Mouse (Mus musculus) heart, embryonic 16.5 days (tissue): Measurements from ENCODE around the gene Cblb. TPM values are rescaled to one million over a fixed set of nuclear protein-coding genes. Genes with fewer than 3 reads are reported as not detected.

Experiments used
- ATAC-seq: fragments of 200-750 bp; cut with Nextera tagmentation; replicated peaks from 2 replicates; pipeline ENCODE4 v1.8.0; 2017; ENCODE audit warnings: moderate number of reproducible peaks; ENCODE audit not compliant: insufficient read depth, low FRiP score; ENCODE audit errors: extremely low read depth
- H3K27ac ChIP-seq: fragments of 300-500 bp; sonication (generic); 2 replicates; pipeline ENCODE4 v1.5.1; 2014; ENCODE audit warnings: mild to moderate bottlenecking, low read length, control low read depth, moderate library complexity
- H3K27me3 ChIP-seq: fragments of 300-500 bp; sonication (generic); 2 replicates; pipeline ENCODE4 v1.6.1; 2014; ENCODE audit warnings: low read length, mixed read lengths; ENCODE audit not compliant: control insufficient read depth, insufficient read depth
- H3K36me3 ChIP-seq: fragments of 300-500 bp; sonication (generic); 2 replicates; pipeline ENCODE4 v1.6.1; 2014; ENCODE audit not compliant: control insufficient read depth, insufficient read depth
- H3K4me1 ChIP-seq: fragments of 300-500 bp; sonication (generic); 2 replicates; pipeline ENCODE4 v1.6.1; 2014; ENCODE audit warnings: low read length, mixed read lengths; ENCODE audit not compliant: control insufficient read depth, insufficient read depth
- H3K4me2 ChIP-seq: fragments of 300-500 bp; sonication (generic); 2 replicates; pipeline ENCODE4 v1.6.1; 2014; ENCODE audit warnings: low read depth, mild to moderate bottlenecking, control low read depth, low read length
- H3K4me3 ChIP-seq: fragments of 300-500 bp; sonication (generic); 2 replicates; pipeline ENCODE4 v1.5.1; 2014; ENCODE audit warnings: mild to moderate bottlenecking, control low read depth, low read length
- H3K9ac ChIP-seq: fragments of 300-500 bp; sonication (generic); 2 replicates; pipeline ENCODE4 v1.6.1; 2014; ENCODE audit warnings: low read length, control low read depth
- H3K9me3 ChIP-seq: fragments of 300-500 bp; sonication (generic); replicated peaks from 2 replicates; pipeline ENCODE4 v1.6.1; 2016; ENCODE audit warnings: low read length; ENCODE audit not compliant: control insufficient read depth
- WGBS: fragments of 180-500 bp; shearing (Covaris S2); extraction: QIAGEN DNeasy Blood & Tissue Kit; methylation state at CpG from one replicate; pipeline ENCODE4 v1.1.7; 2014; 5-methylcytosine and 5-hydroxymethylcytosine counted together
- polyA plus RNA-seq: library from polyadenylated mRNA; unstranded; fragments of >200 nt; fragmentation: Nextera tagmentation; extraction: Ambion mirVana; gene quantifications from 2 replicates; pipeline ENCODE4 v1.2.1, GENCODE M21; 2015

The Cblb gene
- polyA plus RNA-seq, 1 experiment from 2014 or later, result 12.0 TPM

GRCm38 (mm10) chr16:52008471-52008870 lies 22.6 kb upstream of the Cblb start:
- Histone ChIP-seq H3K27ac (peak overlapping the region; percentile 74), H3K27me3 (no peaks in the 10 kb centered on the region), H3K4me1 (peaks cover 12% of the 10 kb centered on the region), H3K4me2 (no peak overlapping the region), H3K4me3 (no peak overlapping the region), H3K9me3 (no peaks in the 10 kb centered on the region), H3K36me3 (no peaks in the 10 kb centered on the region), H3K9ac (no peak overlapping the region)
- ATAC-seq, result peak; percentile 85
- WGBS, result 7% methylated on average over 2 of the region's 2 CpGs

- Histone ChIP-seq H3K4me2 (no peak overlapping the region), H3K9ac (no peak overlapping the region), H3K27ac (no peak overlapping the region; the same call in 1 of the 2 replicates), H3K36me3 (no peaks in the 10 kb centered on the region), H3K4me1 (peaks cover 12% of the 10 kb centered on the region), H3K27me3 (no peaks in the 10 kb centered on the region), H3K4me3 (no peak overlapping the region), H3K9me3 (no peaks in the 10 kb centered on the region)
- 85% methylated on average over 6 of the region's 6 CpGs for WGBS
- ATAC-seq, result no peak
Measured at GRCm38 (mm10) chr16:52009421-52009820, 21.6 kb upstream of the Cblb start.

GRCm38 (mm10) chr16:52012984-52013383 lies 18.0 kb upstream of the Cblb start:
- no peak overlapping the region for H3K9ac ChIP-seq
- H3K9me3 ChIP-seq, result no peaks in the 10 kb centered on the region
- WGBS, result 57% methylated on average over 3 of the region's 3 CpGs
- peaks cover 12% of the 10 kb centered on the region for H3K4me1 ChIP-seq
- no peak overlapping the region for H3K27ac ChIP-seq
- H3K36me3 ChIP-seq, result no peaks in the 10 kb centered on the region
- no peak for ATAC-seq
- H3K27me3 ChIP-seq, result no peaks in the 10 kb centered on the region
- H3K4me2 ChIP-seq, result no peak overlapping the region
- no peak overlapping the region for H3K4me3 ChIP-seq

GRCm38 (mm10) chr16:52013812-52014211 lies 17.2 kb upstream of the Cblb start:
- 83% methylated on average over 2 of the region's 2 CpGs for WGBS
- no peaks in the 10 kb centered on the region for H3K36me3 ChIP-seq
- no peak overlapping the region for H3K4me2 ChIP-seq
- no peak for ATAC-seq
- H3K27ac ChIP-seq, result no peak overlapping the region
- no peak overlapping the region for H3K9ac ChIP-seq
- no peak overlapping the region for H3K4me3 ChIP-seq
- H3K27me3 ChIP-seq, result no peaks in the 10 kb centered on the region
- no peaks in the 10 kb centered on the region for H3K9me3 ChIP-seq
- H3K4me1 ChIP-seq, result peaks cover 8% of the 10 kb centered on the region

GRCm38 (mm10) chr16:52023417-52023816 lies 7.6 kb upstream of the Cblb start:
- Histone ChIP-seq H3K9me3 (no peaks in the 10 kb centered on the region), H3K9ac (no peak overlapping the region), H3K27ac (no peak overlapping the region), H3K4me3 (no peak overlapping the region), H3K36me3 (no peaks in the 10 kb centered on the region), H3K4me1 (no peaks in the 10 kb centered on the region), H3K27me3 (no peaks in the 10 kb centered on the region), H3K4me2 (no peak overlapping the region)
- no peak for ATAC-seq
- 87% methylated on average over 5 of the region's 5 CpGs for WGBS

- Histone ChIP-seq H3K36me3 (no peaks in the 10 kb centered on the region), H3K4me1 (peaks cover 5% of the 10 kb centered on the region), H3K27ac (no peak overlapping the region), H3K9me3 (no peaks in the 10 kb centered on the region), H3K4me2 (no peak overlapping the region), H3K27me3 (no peaks in the 10 kb centered on the region), H3K9ac (no peak overlapping the region), H3K4me3 (no peak overlapping the region)
- ATAC-seq, result no peak
- WGBS, result 84% methylated on average over 4 of the region's 4 CpGs
Measured at GRCm38 (mm10) chr16:52027326-52027725, 3.7 kb upstream of the Cblb start.

GRCm38 (mm10) chr16:52029001-52029400 lies 2.0 kb upstream of the Cblb start:
- Histone ChIP-seq H3K36me3 (peaks cover 1% of the 10 kb centered on the region), H3K9me3 (no peaks in the 10 kb centered on the region), H3K4me1 (peaks cover 14% of the 10 kb centered on the region), H3K4me3 (no peak overlapping the region), H3K27me3 (no peaks in the 10 kb centered on the region), H3K27ac (no peak overlapping the region), H3K9ac (no peak overlapping the region), H3K4me2 (no peak overlapping the region)
- ATAC-seq, result no peak
- 87% methylated on average over 3 of the region's 3 CpGs for WGBS

- peak; percentile 86 for ATAC-seq
- peak overlapping the region; percentile 94 for H3K4me3 ChIP-seq
- peak overlapping the region; percentile 98 for H3K27ac ChIP-seq
- no peaks in the 10 kb centered on the region for H3K27me3 ChIP-seq
- H3K4me1 ChIP-seq, result peaks cover 30% of the 10 kb centered on the region
- H3K9me3 ChIP-seq, result no peaks in the 10 kb centered on the region
- peak overlapping the region; percentile 99 for H3K9ac ChIP-seq
- under 1% methylated on average over 37 of the region's 37 CpGs for WGBS
- peak overlapping the region; percentile 68 for H3K4me2 ChIP-seq
- peaks cover 14% of the 10 kb centered on the region for H3K36me3 ChIP-seq
Measured at GRCm38 (mm10) chr16:52031712-52032251, 757 bp downstream of the Cblb start.

GRCm38 (mm10) chr16:52032376-52033330 lies 1.6 kb downstream of the Cblb start:
- no peaks in the 10 kb centered on the region for H3K9me3 ChIP-seq
- no peak for ATAC-seq
- H3K27me3 ChIP-seq, result no peaks in the 10 kb centered on the region
- peak overlapping the region; percentile 99 for H3K9ac ChIP-seq
- H3K36me3 ChIP-seq, result peaks cover 14% of the 10 kb centered on the region
- H3K4me3 ChIP-seq, result peak overlapping the region; percentile 94
- peaks cover 32% of the 10 kb centered on the region for H3K4me1 ChIP-seq
- H3K27ac ChIP-seq, result peak overlapping the region; percentile 98
- WGBS, result 17% methylated on average over 28 of the region's 29 CpGs
- H3K4me2 ChIP-seq, result peak overlapping the region; percentile 68
